Mouse (Mus musculus): ENCODE data around the gene Rnps1.
"Not testable (repeated sequence)": the region's sequence is repeated elsewhere in the genome, so short reads cannot be mapped to it uniquely, and the experiment has no call there.

The Rnps1 gene

DNA sequence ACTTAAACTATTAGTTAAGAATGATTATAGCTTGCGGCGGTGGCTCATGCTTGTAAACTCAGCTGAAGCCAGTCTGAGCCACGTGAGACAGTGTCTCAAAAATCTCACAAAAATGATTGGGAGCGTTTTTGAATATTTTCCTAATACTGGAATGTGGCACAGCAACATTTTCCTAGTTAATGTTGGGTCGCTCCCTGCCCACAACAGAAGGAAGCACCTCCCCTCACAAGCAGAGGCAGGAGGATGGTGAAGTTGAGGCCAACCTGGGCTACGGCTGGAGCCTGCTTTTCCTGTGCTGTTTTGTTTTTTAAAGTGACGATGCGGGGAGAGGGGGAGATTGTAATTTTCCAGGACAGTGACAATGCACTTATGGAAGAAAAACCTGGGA is 12.8 kb downstream of the Rnps1 start:
- DNase-seq (ENCODE audit: low read depth in 2 of 2, low spot score in 2 of 2): no peak

DNA sequence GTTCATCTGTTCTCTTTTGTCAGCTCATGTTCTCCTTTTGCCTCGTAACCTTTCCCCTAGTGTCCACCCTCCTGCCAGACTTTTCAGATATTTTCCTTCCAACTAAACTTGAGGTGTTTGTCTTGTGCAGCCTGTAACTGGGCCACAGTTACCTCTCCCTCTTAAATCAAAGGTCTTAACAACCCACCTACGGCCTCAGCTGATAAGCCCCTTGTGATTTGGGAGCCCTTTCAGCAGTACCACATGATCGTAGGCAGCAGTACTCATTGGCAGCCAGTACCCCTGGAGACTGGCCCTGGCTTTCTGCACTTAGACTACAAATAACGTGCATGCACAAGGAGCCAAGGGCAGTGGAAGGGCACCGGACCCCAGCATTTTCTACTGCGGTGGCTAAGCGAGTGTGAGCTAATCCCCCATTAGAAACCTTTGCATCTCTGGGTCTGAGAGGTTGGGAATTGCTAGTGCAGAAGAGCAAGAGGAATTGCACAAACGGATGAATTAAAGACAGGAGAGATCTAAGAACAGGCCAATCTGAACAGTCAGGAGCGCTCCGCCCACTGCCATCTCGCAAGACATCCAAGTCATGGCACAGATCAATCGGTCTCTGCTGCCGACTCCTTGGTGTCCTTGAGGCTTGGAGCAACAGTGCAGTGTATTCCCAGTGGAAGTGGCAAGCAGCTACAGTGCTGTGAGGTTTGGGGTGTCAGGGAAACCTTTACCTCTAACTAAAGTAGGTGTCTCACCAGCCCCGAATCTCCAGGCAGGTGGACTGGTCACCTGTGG is 15.0 kb downstream of the Rnps1 start:
- DNase-seq (ENCODE audit: low read depth in 2 of 2, low spot score in 2 of 2): no peak

DNA sequence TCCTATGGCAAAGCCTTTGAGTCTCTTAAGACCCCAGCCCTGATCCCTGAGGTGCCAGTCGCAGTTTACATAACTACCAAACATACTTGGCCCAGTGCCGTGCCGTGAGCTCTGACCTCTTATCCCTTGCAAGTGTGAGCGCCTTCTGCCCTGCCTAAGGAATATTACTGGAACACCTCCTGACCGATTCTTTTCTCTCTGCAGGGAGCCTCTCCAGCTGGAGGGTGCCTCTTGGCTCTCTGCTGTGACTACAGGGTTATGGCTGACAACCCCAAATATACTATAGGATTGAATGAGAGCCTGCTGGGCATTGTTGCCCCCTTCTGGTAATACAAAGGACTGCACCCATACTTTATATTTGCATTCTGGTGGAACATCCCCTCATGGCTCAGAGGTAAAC is 22.7 kb downstream of the Rnps1 start:
- peak; percentile 40 to 55 for DNase-seq (ENCODE audit: low read depth in 2 of 2, low spot score in 2 of 2)

DNA sequence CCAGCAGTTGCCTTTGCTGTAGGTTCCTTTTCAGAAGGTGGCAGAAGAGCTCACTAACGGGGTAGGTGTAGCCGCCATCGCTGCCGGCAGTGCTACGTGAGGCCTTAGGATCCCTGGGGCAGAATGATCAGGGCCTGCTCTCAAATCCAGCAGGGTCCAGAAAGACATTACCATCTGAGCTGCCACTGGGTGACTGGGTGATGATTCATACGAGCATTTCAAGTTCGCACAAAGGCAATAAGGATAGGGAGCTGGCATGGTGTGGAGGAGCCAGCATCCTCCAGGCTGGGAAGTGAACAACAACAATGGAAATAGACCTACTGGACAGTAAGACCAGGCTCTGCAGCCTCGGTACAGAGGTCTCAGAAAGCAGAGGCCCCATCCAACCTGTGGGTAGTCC is 26.0 kb downstream of the Rnps1 start:
- DNase-seq (ENCODE audit: low read depth in 2 of 2, low spot score in 2 of 2): no peak

DNA sequence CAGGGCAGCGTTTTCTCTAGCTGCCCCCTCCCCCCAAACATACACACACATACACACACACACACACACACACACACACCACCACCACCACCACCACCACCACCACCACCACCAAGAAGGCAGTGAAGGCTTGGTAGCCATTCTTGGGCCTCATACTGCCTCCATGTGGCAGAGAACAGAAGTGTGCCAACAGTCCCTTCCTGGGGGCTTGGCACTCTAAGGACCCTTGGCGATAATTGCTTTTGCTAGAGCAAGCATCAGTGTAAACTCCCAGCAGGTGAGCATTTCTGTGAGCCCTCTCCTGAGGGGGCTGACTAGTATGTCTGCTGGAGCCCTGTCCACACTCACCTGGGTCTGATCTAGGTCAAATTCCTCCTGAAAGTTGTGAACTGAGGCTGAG is 26.8 kb downstream of the Rnps1 start:
- no peak for DNase-seq (ENCODE audit: low read depth in 2 of 2, low spot score in 2 of 2)

DNA sequence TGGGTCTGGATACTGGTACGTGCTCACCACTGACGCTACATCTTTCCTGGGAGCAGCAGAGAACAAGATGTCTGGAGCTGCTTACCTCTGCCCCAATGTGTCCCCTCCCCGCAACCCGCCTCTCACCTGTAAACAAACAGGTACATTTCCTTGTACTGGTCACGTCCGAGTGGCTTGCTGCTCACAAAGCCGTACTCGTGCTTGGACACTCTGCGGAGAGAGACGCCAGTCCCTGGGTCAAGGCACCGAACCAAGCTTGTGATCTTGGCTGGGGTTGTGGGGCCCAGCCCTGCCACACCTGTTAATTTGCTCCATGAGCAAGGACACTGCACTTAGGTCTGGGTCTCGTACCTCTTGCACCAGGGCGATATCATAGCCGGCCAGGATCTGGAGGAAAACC is 27.7 kb downstream of the Rnps1 start:
- no peak for DNase-seq (ENCODE audit: low read depth in 2 of 2, low spot score in 2 of 2)

DNA sequence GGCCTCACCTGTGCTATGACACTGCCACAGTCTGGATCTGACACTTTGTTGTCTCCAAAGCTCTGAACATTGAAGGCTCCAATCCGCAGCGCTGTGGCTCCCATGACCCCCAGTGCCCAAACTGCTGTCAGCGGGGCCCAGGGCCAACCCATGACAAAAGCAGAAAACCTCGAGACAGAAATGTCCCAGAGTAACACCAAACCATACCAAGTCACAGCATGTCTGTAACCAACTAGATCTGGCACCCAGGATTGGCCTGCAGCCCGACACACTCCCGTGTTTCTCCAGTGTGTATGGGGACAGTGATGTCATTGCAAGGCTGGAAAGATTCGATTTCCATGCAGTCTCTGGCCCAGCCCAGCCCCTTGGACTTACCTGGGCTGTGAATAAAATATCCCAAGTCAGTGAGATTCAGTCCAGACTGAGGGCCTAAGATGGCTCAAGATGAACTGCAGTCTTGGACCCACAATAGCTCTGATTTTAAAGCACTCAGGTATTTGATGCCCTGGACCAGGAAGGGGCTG is 28.3 kb downstream of the Rnps1 start, which contains the start of gene Dnase1l2:
Dnase1l2 (minus strand) TSS at position 474 of the 524 bp plus-strand sequence.
- no peak for DNase-seq (ENCODE audit: low read depth in 2 of 2, low spot score in 2 of 2)

DNA sequence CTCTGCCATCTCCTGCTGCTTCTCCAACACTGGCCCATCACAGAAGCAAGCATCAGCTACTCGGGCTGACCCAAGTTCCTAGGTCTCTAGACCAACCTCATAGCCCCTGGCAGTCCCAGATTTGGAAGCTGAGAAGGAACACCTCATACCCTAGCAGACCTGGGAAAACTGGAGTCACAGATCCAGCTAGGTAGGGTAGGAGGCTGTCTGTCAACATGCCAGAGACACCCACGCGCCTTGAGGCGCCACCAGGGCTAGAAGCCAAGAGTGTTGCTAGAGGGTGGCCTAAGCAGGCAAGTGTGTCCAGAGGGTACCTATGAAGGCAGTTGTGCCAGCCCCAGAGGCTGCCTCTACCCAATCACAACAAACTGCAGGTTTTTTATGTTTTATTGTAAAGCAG is 29.0 kb downstream of the Rnps1 start:
- DNase-seq (ENCODE audit: low read depth in 2 of 2, low spot score in 2 of 2): no peak

DNA sequence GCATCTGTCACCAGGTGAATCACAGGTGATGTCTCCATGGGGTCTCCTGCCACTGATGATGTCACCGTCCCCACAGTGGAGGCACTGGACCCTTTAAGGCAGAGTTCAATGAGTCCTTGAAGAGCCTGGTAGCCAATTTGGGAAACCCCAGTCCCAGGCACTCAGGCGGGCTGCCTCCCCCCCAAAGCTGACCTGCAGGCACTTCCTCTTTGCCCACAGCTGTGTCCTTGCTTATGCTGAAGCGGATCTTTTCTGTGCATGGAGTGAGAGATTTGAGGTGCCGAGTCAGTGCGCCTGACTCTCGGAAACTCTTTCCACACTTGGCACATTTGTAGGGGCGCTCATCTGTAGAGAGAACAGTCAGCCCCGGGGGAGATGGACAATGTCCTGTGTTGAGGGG is 32.2 kb downstream of the Rnps1 start:
- no peak for DNase-seq (ENCODE audit: low read depth in 2 of 2, low spot score in 2 of 2)

DNA sequence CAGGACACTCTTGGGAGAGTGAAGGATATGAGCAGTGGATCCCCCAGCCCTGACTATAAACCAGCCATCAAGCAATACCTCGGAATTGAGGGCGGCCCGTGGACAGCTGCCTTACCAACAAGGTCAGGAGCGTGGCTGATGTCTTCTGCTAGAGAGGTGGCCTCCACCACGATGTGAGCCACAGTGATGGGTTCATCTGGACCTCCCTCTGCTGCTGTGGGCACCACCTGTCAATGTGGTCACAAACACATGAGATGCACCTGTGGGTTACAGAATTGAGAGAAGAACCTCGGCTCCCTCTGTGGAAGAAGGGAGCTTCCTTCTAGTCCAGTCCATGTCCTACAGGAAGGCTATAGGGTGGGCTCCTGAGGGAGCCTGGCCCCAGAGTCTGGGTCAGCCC is 35.1 kb downstream of the Rnps1 start:
- DNase-seq (ENCODE audit: low read depth in 2 of 2, low spot score in 2 of 2): no peak

DNA sequence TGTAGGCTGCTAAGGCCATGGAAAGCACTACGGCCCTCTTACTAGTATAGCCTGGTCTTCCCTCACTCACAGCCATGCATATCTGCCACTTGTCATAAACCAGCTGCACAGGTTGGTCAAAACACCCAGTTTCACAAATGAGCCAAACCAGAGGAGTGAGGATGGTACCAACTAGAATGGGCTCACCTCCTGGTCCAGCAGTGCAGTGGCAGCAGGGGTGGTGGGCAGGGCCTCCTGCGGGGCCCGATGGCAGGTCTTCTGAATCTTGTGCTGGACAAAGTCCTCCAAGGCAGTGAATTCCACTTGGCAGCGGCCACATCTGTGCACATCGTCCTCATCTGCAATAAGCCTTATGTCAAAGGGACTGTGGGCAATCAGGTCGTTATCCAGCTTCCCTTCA is 36.9 kb downstream of the Rnps1 start:
- DNase-seq (ENCODE audit: low read depth in 2 of 2, low spot score in 2 of 2): no peak

DNA sequence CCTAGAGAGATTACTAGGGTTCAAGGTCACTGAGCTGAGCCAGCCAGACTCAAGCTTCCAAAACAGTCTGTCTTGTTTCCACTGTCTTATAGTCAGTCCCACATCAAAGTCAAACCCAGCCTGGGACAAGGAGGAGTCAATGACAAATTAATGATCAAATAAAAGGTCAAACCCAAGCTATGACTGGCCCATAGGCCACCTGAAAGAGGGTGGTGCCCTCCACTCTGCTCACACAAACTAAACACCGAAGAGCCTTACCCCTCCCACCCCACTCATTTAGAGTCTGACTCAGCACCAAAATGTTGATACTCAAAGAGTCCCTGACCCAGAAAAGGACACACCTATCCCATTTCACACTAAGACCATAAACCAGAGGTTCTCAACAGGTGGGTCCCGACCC is 39.0 kb downstream of the Rnps1 start:
- DNase-seq (ENCODE audit: low read depth in 2 of 2, low spot score in 2 of 2): no peak

DNA sequence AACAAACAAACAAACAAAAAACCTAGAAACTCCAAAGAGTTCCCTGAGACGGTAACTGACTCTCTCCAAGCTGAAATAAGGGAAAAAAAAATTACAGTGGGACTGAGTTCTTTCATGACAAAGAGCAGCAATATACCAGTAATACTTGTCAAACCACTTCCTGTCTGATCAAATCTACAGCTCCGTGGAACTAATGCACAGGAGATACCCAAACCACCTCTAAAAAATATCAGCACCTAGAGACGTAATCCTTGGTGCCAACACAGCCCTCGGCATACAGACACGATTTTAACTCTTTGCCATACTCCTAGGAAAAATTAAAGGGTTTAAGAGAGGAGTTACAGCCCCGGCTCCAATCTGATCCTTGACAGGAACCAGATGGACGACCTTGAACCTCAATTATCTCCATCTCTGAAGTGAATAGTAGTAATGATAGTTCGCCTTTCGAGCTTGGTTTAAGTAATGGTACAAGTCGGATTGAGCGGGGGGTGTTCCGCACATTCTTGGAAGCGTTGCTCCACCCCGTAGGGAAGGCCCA is 39.9 kb downstream of the Rnps1 start:
- peak; percentile 16 to 28 for DNase-seq (ENCODE audit: low read depth in 2 of 2, low spot score in 2 of 2)

DNA sequence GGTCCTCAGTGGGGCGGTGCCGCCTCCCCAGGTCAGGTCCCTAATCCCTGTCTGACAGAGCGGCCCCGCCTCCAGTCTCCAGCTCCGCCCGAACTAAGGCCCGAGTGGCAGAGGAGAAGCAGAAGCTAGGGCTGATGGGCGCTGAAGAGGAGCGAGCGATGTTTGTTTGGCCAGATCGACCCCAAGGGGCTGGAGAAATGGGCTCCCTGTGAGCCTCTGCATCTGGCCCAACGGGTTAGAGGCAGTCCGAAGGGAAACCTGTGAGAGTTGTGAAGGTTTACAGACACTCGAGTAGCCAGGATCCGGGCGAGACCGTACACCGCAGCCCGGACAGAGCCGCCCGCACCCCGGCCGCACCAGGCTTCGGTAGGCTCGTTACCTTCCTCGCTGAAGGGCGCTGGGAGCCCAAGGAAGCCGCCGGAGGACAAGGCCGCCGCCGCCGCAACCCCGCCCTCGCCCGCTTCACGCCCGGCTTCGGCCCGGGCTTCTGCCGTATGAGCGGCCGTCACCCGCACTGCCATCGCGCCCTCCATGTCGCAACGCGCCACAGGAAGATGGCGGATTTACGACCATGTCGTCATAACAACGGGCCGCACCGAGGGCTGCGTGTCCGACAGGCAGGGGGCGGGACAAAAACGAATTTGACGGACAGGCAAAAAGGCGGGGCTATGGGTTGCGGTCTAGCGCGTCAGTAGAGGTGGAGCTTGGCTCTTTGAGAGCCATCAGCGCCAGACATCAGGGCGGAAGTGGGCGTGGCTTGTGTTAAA is 40.6 kb downstream of the Rnps1 start:
- DNase-seq (ENCODE audit: low read depth in 2 of 2, low spot score in 2 of 2): peak; percentile 98 to 100

DNA sequence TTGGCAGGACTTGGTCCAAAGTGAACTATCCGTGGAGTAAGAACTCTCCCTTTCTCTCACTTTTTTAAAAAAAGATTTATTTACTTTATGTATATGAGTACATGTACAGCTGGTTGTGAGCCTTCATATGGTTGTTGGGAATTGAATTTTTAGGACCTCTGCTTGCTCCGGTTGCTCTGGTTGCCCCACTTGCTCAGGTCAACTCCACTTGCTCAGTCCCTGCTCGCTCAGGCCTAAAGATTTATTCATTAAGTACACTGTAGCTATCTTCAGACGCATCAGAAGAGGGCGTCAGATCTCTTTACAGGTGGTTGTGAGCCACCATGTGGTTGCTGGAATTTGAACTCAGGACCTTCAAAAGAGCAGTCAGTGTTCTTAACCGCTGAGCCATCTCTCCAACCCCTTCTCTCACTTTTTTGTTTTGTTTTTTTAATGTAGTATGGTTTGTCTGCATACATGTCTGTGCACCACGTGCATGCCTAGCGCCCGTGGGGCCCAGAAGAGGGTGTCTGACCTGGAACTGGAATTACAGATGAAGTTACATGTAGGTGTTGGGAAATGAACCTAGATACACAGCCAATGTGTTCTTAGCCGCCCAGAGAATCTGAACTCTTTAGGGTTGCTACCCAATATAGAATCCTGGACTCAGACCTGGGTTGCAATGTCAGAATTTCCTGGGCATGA is 41.3 kb downstream of the Rnps1 start:
- not testable (repeated sequence) for DNase-seq (ENCODE audit: low read depth in 2 of 2, low spot score in 2 of 2)

DNA sequence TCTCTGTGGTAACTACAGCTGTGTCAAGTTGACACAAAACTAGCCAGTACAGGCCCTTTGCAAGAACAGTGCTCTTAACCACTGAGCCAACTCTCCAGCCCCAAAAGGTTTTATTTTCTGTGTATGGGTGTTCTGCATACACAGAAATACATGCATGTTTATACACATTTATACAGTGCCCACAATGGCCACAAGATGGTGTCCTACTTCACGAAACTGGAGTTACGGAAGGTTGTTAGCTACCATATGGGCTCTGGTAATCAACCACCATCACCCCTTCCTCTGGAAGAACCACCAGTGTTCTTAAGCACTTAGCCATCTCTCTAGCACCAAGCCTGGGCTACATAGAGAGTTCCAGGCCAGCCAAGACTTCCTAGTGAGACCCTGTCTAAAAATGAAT is 47.2 kb downstream of the Rnps1 start:
- DNase-seq (ENCODE audit: low read depth in 2 of 2, low spot score in 2 of 2): peak in 1 of 2 experiments; percentile 43

DNA sequence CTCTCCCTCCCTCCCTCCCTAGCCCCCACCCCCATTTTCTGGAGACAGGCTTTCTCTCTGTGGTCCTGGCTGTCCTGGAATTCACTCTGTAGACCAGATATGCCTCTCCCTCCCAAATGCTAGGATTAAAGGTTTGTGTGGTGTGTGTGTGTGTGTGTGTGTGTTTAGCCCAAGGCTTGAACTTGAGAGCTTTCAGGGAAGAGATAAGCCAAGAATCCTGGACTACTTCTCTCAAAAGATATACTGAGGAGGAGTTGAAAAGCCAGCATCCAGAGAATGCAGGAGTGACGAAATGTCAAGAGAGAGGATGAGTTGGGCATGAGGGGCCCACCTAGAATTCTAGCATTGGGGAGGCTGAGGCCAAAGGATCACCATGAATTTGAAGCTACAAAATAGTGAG is 48.6 kb downstream of the Rnps1 start:
- no peak for DNase-seq (ENCODE audit: low read depth in 2 of 2, low spot score in 2 of 2)

DNA sequence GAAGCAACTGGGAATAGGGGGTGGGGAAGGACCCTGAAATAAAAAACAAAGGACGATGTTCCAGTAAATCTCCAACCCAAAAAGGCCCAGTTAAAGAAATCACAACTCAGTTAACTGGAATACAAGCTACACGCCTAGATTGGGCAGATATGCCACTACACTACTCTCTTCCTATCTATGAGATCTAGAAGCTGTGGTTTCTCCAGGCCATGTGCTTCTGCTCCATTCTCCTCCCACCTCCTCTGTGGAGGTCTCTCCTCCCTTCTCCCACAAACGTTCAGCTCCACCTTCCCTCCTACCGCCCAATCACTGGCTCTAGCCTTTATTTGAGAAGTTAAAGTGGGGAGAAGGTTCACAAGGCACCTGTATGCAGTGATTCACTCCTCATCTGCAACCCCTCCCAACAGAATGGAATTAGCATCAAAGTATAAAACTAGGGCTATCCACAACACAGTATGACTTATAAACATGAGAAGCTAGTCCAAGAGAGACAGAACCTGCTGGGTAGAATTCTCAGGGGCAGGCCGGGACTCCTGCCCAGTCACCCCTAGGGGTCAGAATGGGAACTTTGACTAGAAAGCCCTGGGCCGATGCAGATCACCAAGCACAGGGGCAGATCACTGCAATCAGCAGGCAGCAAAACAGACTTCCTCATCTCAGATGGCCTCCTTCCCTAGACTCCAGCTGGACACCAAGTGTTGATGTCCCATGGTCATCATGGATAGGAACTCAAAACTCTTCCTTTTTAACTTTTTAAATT is 49.2 kb downstream of the Rnps1 start:
- no peak for DNase-seq (ENCODE audit: low read depth in 2 of 2, low spot score in 2 of 2)

DNA sequence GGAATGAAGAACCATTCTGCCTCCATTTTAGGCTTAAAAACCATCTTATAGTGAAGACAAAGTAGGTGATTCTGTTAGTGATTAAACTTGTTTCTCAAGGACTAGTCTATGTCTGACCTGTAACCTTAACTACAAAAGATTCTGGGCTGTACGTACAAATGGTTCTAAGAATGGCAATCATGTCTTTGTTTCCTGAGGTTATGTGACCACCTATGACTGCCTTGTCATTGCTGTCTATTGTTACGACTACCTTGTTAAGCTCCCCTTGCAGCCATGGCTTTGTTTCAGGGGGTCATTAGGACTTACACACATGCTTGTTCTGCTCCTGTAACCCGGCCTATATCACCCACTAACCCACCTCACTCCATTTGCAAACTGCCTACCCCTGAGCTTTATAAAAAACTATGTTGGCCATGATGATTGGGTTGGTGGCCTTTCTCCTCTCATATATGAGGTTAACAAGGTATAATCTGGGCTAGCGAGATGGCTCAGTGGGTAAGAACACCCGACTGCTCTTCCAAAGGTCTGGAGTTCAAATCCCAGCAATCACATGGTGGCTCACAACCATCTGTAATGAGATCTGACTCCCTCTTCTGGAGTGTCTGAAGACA is 54.4 kb downstream of the Rnps1 start:
- no peak for DNase-seq (ENCODE audit: low read depth in 2 of 2, low spot score in 2 of 2)

DNA sequence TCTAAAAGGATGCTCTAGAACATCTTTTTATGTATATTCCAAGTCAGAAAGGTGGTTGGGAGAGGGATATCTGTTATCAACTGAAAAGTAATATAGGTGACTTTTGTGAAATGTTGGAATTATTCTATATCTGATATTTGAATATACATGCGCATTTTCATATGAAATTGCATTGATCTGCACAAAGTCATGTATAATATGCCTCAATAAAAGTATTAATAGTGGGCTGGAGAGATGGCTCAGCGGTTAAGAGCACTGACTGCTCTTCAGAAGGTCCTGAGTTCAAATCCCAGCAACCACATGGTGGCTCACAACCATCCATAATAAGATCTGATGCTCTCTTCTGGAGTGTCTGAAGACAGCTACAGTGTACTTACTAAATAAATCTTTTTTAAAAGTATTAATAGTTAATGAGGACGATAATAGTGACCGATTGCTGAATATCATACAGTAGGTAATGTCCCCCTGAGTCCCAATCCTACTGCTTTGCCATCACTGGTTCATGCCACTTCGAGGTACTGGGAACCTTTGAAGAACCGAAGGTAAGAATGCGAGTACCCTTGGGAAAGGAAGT is 55.1 kb downstream of the Rnps1 start:
- DNase-seq (ENCODE audit: low read depth in 2 of 2, low spot score in 2 of 2): no peak

Data from CD8-positive naive resting alpha-beta T cell, adult 2 months (primary cell).